Mouse (Mus musculus): ENCODE measurements at regions not wholly inside any gene's neighbourhood (a gene's known extent, or its start where the extent isn't known, plus 50 kb on each side); places are given as distances from the start of the nearest gene placed in this dataset.

DNA sequence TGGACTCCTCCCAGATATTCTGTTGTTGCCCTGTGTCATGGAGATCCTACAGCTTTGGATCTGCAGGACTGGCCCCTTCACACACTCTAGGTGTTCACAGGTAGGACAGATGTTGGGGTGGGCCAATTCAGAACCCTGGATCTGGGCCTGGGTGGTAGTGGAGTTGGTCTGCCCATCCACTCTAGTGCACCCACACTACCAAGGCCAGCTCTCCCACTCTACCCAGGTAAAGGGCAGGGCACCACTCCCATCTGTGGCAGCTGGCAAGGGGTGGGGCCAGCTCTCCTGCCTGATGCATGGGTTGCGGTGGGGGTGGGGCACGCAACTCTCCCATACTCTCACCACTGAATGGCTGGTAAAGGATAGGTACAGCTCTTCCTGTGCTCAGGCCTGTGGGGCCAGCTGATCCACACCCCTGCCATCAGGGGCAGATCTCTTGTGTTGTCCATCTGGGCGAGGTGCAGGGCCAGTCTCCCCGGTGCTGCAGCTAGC lies 76.5 kb downstream of the Gja1 start:
- DNase-seq = no peak

GRCm38 (mm10) chr10:56455867-56456468 lies 78.8 kb downstream of the Gja1 start:
- no peak for DNase-seq

- DNase-seq = peak in 1 of 2 experiments; percentile 13
Measured at GRCm38 (mm10) chr10:56468537-56468936, 91.4 kb downstream of the Gja1 start.

DNA sequence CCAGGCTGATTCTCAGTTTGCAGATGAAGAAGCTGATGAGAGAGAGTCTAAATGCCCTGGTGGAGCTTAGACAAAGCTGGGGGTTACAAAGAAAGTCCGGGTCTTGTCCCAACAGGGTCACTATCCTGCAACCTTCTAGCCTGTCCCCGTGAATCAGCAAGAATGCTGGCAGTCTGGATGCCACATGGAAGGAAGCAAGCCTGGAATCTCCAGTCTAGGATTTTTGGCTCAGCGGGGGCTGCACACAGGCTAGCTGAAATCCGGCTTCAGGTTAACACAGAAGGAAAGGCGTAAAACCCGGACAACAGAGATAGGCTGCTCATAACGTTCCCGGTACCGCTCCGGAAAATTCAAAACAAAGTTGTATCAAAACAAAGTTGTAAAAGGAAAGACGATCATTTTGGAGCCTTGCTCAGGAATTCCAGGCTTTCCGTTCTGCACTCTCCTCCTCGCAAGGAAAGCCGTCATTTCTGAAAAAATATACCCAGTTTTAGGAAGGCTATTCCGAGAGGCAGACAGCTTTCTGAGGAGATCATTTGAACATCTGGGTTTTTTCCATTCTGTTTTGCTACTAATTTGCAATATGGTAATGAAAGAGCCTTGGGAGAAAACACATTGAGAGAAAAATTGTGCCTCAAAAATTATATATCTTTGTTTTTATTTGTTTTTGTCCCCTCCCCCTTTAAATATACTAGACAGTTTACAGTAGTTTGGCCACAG lies 92.0 kb downstream of the Gja1 start:
- peak; percentile 21 to 22 for DNase-seq

DNA sequence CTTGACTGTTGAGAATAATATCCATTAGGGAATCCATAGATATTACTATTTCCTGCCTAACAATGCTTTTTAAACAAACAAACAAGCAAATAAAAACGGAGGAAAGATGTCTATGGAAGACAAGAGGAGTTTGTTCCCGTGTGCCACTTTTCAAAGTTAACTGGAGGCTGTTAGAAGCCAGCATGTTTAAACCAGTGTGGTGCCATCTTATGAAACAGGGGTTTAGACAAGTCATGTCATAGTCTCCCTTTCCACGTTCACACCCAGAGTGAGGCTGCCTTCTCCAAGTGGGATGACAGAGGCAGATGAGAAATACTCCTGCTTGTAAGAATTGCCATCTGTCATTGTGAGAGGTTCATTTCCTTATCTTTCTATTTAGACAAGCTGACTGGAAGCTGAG lies 92.8 kb downstream of the Gja1 start:
- DNase-seq = no peak

GRCm38 (mm10) chr10:56474951-56475350 lies 97.8 kb downstream of the Gja1 start:
- DNase-seq = no peak

DNA sequence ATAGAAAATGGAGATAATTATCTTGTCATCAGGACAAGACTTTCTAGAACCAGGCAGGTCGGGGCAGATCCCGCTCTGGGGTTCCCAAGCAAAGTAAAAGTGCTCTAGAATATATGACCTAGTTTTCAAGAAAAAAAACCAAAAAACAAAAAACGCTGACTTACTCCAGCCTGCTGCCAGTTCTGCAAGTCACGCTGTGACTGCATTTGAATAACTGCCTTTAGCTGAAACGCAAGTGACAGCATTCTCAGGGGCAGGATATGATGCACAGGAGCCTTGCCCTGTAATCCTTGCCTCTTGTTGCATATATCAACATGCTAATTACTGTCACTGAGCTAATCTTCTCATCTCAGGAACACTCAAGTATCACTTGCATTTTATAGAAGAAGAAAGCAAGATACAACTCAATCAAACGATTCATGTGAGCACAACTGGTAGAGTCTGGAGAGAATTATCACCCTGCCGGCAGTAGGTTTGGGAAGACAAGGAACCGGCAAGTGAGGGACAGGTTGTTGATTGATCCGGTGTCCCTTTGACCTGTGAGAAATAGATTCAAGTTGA lies 105.1 kb downstream of the Gja1 start:
- no peak for DNase-seq

DNA sequence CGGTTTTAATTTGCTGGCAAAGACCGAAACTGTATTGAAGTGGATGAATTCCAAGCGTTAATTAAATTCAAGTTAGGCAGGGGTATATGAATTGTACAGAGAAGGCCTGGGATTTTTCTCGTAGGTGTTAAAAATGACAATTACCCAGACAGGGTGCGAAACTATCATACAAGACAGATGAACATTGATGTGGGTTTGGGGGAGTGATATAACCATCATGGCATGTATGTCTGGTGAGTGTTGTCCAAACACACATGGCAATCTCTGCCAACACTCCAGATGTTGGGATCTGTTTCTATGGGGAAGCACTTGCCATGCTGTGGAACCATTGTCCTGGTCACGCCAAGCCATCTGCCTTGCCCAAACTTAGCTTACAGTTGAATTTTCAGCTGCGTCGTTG lies 107.8 kb downstream of the Gja1 start:
- no peak for DNase-seq

DNA sequence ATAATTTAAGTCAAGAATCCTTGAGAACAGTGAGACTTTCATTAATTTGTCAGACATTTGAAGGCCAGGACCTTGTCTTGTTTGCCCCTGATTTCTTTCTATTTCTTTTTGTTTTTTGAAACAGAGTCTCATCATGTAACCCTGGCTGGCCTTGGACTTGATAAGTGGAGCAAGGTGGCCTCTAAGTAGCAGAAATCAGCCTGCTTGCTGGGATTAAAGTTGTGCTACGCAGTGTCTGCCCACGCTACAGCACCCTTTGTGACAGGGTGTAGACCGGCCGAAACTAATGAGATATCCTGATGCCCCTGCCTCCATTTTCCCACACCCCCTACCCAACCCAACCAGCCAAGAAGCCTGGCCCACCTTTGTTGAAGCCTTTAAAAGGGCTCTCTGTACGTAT lies 108.6 kb downstream of the Gja1 start:
- no peak for DNase-seq

DNA sequence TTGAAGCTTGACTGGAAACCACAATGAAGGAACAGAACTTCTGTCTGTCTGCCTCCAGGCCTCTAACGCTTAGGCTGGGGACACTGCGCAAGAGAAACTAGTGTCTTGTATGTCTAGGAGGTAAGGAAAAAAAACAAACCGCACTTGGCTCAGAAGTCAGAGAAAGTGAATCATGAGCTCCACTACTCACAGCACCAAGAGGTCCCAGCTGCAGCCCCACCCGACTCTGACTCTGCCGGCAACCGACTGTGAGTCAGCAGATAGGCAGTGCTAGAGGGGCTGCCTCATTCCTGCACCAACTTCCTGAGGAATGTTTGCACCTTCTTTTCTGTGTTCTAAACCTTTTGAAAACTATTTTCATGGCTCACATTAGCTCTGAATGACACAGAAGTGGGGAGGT lies 109.5 kb downstream of the Gja1 start:
- DNase-seq = no peak

GRCm38 (mm10) chr10:56493461-56493860 lies 116.3 kb downstream of the Gja1 start:
- DNase-seq = no peak

DNA sequence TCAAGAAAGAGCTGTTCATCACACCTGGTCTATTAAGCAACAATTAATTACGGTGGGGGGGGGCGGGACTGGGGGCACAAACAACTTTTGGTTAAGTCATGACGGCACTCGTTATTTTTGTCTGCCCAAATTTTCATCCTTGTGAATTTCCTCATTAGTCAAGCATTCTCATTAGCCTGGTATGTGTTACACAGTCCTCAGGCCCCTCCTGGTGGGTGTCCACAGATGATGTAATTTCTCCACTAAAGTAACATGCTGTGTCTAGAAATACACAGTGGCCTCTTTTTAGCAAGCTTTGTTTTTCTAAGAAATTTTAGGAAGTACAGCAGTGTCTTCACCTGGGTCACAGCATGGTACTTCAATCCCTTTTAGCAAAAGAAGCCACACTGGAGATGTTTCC lies 118.2 kb downstream of the Gja1 start:
- DNase-seq = no peak

GRCm38 (mm10) chr10:56519041-56519440 lies 141.9 kb downstream of the Gja1 start:
- no peak for DNase-seq

DNA sequence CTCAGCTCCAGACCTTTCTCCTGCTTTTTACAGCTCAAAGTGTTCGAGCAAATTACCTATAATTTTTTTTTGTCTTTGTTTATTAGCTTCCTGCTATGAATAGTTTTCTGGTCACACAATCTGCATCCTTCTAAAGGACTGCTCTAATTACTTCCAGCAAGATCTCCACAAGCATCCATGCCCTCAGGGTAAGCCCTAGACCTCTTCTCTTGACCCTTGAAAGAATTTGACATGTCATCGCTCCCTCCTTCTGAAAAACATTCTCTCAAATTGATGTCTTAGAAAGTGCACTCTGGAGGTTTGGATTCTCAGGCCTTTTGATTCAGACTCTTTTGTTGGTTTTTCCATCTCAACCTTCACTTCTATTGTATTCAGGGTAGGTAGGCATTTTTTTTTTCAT lies 148.7 kb downstream of the Gja1 start:
- DNase-seq = no peak

GRCm38 (mm10) chr10:56537091-56537490 lies 160.0 kb downstream of the Gja1 start:
- DNase-seq = no peak

DNA sequence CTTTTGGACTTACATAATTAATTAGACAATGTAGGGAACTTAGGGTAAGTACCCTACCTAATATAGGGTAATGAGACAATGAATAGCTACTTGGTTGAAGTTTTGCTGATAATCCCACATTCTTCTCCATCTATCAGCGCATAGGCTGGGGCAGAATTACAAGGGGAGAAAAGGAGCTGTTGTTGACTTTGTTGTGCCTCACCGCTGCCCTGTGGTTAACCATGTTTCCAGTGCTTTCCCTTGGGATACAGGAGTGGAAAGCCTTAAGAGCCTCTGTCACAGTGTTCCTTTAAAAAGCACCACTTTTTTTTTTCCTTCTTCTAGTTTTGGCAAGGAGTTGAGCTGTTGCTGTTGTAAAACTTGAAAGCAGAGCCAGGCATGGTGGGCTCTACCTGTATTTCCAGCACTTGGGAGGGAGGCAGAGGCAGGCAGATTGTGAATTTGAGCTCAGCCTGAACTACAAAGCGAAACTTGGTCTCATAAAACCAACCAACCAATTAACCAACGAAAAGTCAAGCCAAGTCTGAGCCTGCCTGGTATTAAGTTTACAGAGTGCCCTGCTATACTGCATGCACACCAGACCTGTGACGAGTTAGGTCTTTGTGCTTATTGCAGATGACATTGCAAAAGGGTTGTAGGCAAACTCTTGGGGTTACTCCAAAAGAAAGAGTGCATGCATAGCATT lies 162.8 kb downstream of the Gja1 start:
- DNase-seq = no peak

DNA sequence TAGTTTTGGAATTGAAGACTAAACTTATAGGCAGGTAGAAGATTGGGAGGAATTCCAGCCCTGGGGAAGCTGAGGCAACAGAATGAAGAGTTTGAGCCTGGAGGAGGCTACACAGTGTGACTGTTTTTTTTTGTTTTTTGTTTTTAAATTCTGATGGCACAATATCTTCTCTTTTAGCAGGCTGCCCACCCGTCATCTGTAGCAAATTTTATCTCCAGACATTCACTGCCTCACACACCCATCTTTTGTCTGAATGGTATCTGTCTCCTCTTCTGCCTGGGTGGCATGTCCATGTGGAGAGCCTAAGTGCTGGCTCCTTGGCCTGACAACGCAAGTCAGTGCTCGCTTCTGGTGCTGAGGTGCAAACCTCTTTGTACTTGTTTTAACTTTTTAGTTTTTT lies 165.0 kb downstream of the Gja1 start:
- no peak for DNase-seq

DNA sequence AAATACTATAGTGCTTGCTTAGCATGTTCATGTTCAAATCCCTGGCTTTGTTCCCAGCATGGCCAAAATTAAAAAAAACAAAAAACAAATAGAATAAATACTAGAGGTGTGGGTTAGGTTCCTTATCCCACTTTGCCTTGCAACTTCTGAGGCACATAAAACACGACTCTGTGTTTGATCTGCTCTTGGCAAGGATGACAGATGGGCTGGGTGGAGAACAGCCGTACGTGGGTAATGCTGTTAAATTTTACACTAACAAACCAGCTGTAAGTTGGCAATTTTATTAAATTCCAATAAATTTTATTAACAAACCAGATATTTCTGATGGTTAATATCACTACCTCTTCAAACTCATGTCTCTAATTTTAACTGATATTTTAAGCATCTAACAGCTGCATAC lies 168.9 kb downstream of the Gja1 start:
- DNase-seq = no peak

DNA sequence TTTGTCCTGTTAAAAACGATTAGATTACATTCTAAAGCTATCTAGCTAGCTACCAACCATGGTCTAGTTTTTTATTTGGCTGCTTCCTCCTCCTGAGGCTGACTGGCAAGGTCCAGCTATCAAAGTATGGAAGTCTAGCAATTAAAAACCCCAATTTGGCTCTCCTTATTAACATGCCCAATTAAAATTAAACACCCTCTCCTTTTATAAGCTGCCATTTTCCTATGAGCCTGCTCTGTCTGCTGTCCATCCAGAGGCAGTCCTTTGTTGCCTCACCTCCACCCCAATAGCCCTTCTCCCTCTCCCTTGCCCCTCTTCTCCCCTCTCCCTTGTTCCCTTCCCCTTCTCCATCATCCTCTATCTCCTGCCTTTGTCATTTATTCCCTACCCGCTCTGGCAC lies 169.7 kb downstream of the Gja1 start:
- DNase-seq = no peak

- DNase-seq = no peak
Measured at GRCm38 (mm10) chr10:56547825-56548224, 170.7 kb downstream of the Gja1 start.

DNA sequence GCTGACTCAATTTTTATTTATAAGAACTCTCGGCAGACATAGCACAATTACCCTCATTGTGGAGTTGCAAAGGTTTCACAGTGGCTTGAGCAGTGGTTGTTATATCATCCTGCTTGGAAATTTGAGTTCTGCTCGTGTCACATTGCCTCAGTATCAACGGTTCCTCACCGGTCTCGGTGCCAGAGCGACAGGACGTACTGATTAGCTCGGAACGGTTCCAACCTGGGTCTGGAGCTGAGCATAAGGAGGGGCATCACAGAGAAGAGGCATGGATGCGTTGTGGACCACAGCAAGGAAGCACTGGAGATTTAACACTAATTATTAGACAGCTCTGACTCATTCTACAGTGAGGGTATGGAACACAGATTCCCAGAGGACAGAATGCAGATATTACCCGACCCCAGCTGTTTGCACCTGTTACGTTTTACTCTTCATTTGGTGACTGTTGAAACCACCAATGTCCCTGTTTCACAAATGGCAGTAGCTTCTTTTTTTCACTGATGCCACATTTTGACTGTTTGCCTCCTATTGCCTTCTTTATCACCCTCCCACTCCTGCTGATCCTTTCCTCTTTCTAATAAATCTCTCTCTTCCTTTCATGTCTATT lies 189.8 kb downstream of the Gja1 start:
- no peak for DNase-seq

GRCm38 (mm10) chr10:56582065-56582464 lies 204.9 kb downstream of the Gja1 start:
- DNase-seq = no peak

- DNase-seq = no peak
Measured at GRCm38 (mm10) chr10:56587205-56587604, 210.1 kb downstream of the Gja1 start.

Measured in kidney, adult 8-10 months (tissue).